Mouse (Mus musculus) kidney, adult 18-20 months (tissue): ENCODE data around the gene Cep170b.

ENCODE experiments used
- DNase-seq: peaks from one replicate; pipeline ENCODE4 v3.0.0; 2021

The Cep170b gene

GRCm38 (mm10) chr12:112702374-112703320 is 17.6 kb upstream of the Cep170b start:
- DNase-seq, result no peak

- peak; percentile 91 for DNase-seq
Observed at GRCm38 (mm10) chr12:112706704-112707572, 13.3 kb upstream of the Cep170b start.

- DNase-seq, result no peak
Observed at GRCm38 (mm10) chr12:112707573-112707869, 12.7 kb upstream of the Cep170b start.

- DNase-seq, result no peak
Observed at GRCm38 (mm10) chr12:112713984-112714383, 6.3 kb upstream of the Cep170b start.

GRCm38 (mm10) chr12:112717140-112717539 is 3.1 kb upstream of the Cep170b start:
- DNase-seq, result peak; percentile 75

GRCm38 (mm10) chr12:112718995-112719394 is 1.3 kb upstream of the Cep170b start:
- no peak for DNase-seq

- DNase-seq, result no peak
Observed at GRCm38 (mm10) chr12:112720890-112721423, 702 bp downstream of the Cep170b start.

GRCm38 (mm10) chr12:112721424-112722239 is 1.4 kb downstream of the Cep170b start:
- DNase-seq, result peak; percentile 90

GRCm38 (mm10) chr12:112722240-112723027 is 2.2 kb downstream of the Cep170b start:
- peak; percentile 74 for DNase-seq

- DNase-seq, result no peak
Observed at GRCm38 (mm10) chr12:112723028-112723330, 2.7 kb downstream of the Cep170b start.

GRCm38 (mm10) chr12:112723445-112723844 is 3.2 kb downstream of the Cep170b start:
- DNase-seq, result no peak

- DNase-seq, result peak; percentile 87
Observed at GRCm38 (mm10) chr12:112724077-112724805, 4.0 kb downstream of the Cep170b start.

- no peak for DNase-seq
Observed at GRCm38 (mm10) chr12:112727801-112728200, 7.5 kb downstream of the Cep170b start.

GRCm38 (mm10) chr12:112730808-112731207 is 10.6 kb downstream of the Cep170b start:
- DNase-seq, result no peak

- DNase-seq, result no peak
Observed at GRCm38 (mm10) chr12:112732591-112732990, 12.3 kb downstream of the Cep170b start.

- DNase-seq, result peak; percentile 52
Observed at GRCm38 (mm10) chr12:112734108-112734820, 14.0 kb downstream of the Cep170b start.

- no peak for DNase-seq
Observed at GRCm38 (mm10) chr12:112734881-112735655, 14.8 kb downstream of the Cep170b start.

- no peak for DNase-seq
Observed at GRCm38 (mm10) chr12:112735896-112736635, 15.8 kb downstream of the Cep170b start.

- no peak for DNase-seq
Observed at GRCm38 (mm10) chr12:112736636-112736925, 16.3 kb downstream of the Cep170b start.
